Mouse (Mus musculus): ENCODE data around the gene Crybb3.

- TF ChIP-seq CTCF (IDR thresholded peaks at IDR 0.05; ENCODE audit: low read depth) (no peak), EP300 (IDR thresholded peaks at IDR 0.05; ENCODE audit: low read depth) (no peak)
Measured at GRCm38 (mm10) chr5:113041567-113042071, 39.8 kb downstream of the Crybb3 start.

Measured in heart, postnatal 0 days (tissue).